In genomic region chr8:106258169-106258568, GRCm38 (mm10) we compare ENCODE assay signal across 11 mouse cellular contexts. TPM values are rescaled to one million over a fixed set of nuclear protein-coding genes. Genes with fewer than 3 reads are reported as not detected.
DNase-seq lines count a peak whose midpoint lies in the region; ATAC-seq and TF ChIP-seq lines count a peak whose summit lies in the region.
"Had no signal": no experiment of that assay in that cellular context is flagged by ENCODE, and none has a peak within 500 bp of the region (broad histone marks: within the 10 kb centered on the region; RNA-seq: fewer than 3 reads in every experiment).

No protein-coding gene starts in this region.

- ATAC-seq in heart, embryonic 12.5 days (ENCODE audit: insufficient number of reproducible peaks, low FRiP score): no peak
- ATAC-seq in stomach, postnatal 0 days (ENCODE audit: low FRiP score, low TSS enrichment): no peak

- no peak overlapping the region for H3K9ac ChIP-seq in heart, embryonic 12.5 days
- no peak overlapping the region for H3K9ac ChIP-seq in stomach, postnatal 0 days (ENCODE audit: low read length)
- H3K9ac ChIP-seq: limb, embryonic 12.5 days had no signal

- TF ChIP-seq POLR2A in spleen, adult 2 months (IDR thresholded peaks at IDR 0.05; ENCODE audit: low read depth, low read length): no peak

- no peak overlapping the region for H3K4me2 ChIP-seq in heart, embryonic 12.5 days
- H3K4me2 ChIP-seq in stomach, postnatal 0 days (replicated peaks; ENCODE audit: low read depth): no peak overlapping the region
- H3K4me2 ChIP-seq: limb, embryonic 12.5 days had no signal

- peaks cover 35% of the 10 kb centered on the region for H3K4me1 ChIP-seq in heart, embryonic 12.5 days (replicated peaks)
- no peaks in the 10 kb centered on the region for H3K4me1 ChIP-seq in spleen, adult 2 months (ENCODE audit: control insufficient read depth, insufficient read depth, insufficient read length)
- no peaks in the 10 kb centered on the region for H3K4me1 ChIP-seq in stomach, postnatal 0 days (replicated peaks; ENCODE audit: control insufficient read depth, insufficient read depth)
- H3K4me1 ChIP-seq: limb, embryonic 12.5 days had no signal

- no peaks in the 10 kb centered on the region for H3K27me3 ChIP-seq in heart, embryonic 12.5 days (replicated peaks)
- H3K27me3 ChIP-seq in spleen, adult 2 months (ENCODE audit: control insufficient read depth, insufficient read depth, low read length): no peaks in the 10 kb centered on the region
- no peaks in the 10 kb centered on the region for H3K27me3 ChIP-seq in stomach, postnatal 0 days (ENCODE audit: control insufficient read depth, insufficient read depth, low read length)
- H3K27me3 ChIP-seq: limb, embryonic 12.5 days had no signal

- H3K27ac ChIP-seq in heart, embryonic 12.5 days (ENCODE audit: poor library complexity, severe bottlenecking): no peak overlapping the region
- H3K27ac ChIP-seq in spleen, adult 2 months (ENCODE audit: insufficient read depth, low read length): no peak overlapping the region
- no peak overlapping the region for H3K27ac ChIP-seq in stomach, postnatal 0 days (replicated peaks)
- H3K27ac ChIP-seq: hindbrain, embryonic 10.5 days; limb, embryonic 12.5 days had no signal

- 21% methylated on average over 1 of the region's 1 CpGs for WGBS in heart, embryonic 12.5 days
- 76% methylated on average over 1 of the region's 1 CpGs for WGBS in spleen, adult 2 months
- WGBS in stomach, postnatal 0 days: 47% methylated on average over 1 of the region's 1 CpGs

- peaks cover 15% of the 10 kb centered on the region for H3K36me3 ChIP-seq in heart, embryonic 12.5 days
- H3K36me3 ChIP-seq in spleen, adult 2 months (ENCODE audit: control insufficient read depth, insufficient read depth, low read length): peaks cover 3% of the 10 kb centered on the region; the same call in 1 of the 2 replicates
- H3K36me3 ChIP-seq in stomach, postnatal 0 days (ENCODE audit: control insufficient read depth, insufficient read depth, low read length): peaks cover 2% of the 10 kb centered on the region; the same call in 1 of the 2 replicates

- TF ChIP-seq CTCF in spleen, adult 2 months (IDR thresholded peaks at IDR 0.05; ENCODE audit: extremely low read depth, insufficient read depth, insufficient read length, insufficient replicate concordance): peak; percentile 35; the same call in 1 of the 2 replicates
- peak; percentile 66 for TF ChIP-seq CTCF in stomach, postnatal 0 days (IDR thresholded peaks at IDR 0.05; ENCODE audit: low read depth)

- H3K9me3 ChIP-seq in heart, embryonic 12.5 days (replicated peaks): no peaks in the 10 kb centered on the region
- no peaks in the 10 kb centered on the region for H3K9me3 ChIP-seq in stomach, postnatal 0 days (ENCODE audit: control insufficient read depth, low read length)
- H3K9me3 ChIP-seq: hindbrain, embryonic 10.5 days; limb, embryonic 12.5 days had no signal

- intact Hi-C loops in left cerebral cortex, postnatal 14 days (cut with DNase I): loop anchor here (5.0 kb wide), 1 partner anchor 144 kb away; no protein-coding TSS in a partner anchor

- peak; percentile 86 for DNase-seq in heart, adult 11 months
- peak; percentile 3 to 21 for DNase-seq in spleen, adult 2 months (ENCODE audit: low read depth in 1 of 2, low spot score in 2 of 2)
- DNase-seq in spleen, postnatal 4 days (ENCODE audit: low spot score in 2 of 2): no peak
- peak; percentile 60 for DNase-seq in ZHBTc4 (ENCODE audit: low read depth, low spot score)
- DNase-seq in stomach, postnatal 0 days (ENCODE audit: low spot score): peak; percentile 63
- DNase-seq in left cerebral cortex, postnatal 14 days (ENCODE audit: low spot score in 2 of 2): no peak
- DNase-seq in right cerebral cortex, adult 18-20 months: no peak
- DNase-seq: right cerebral cortex, postnatal 4 days had no signal

- TF ChIP-seq EP300 in stomach, postnatal 0 days (optimal IDR thresholded peaks at IDR 0.05): no peak

- H3K4me3 ChIP-seq in heart, embryonic 12.5 days: no peak overlapping the region
- H3K4me3 ChIP-seq in spleen, adult 2 months (ENCODE audit: extremely low read depth, insufficient read depth, insufficient read length): no peak overlapping the region
- no peak overlapping the region for H3K4me3 ChIP-seq in stomach, postnatal 0 days (ENCODE audit: low read depth, low read length)
- H3K4me3 ChIP-seq: hindbrain, embryonic 10.5 days; limb, embryonic 12.5 days had no signal

RNA-seq across cellular contexts. Expression of gene Prmt7, which starts 47.4 kb away (rescaled TPM):
- polyA plus RNA-seq in heart, embryonic 12.5 days (2016; fragmentation: Nextera tagmentation; extraction: Ambion mirVana): 35.5 and 38.2 TPM in 2 replicates
- polyA plus RNA-seq in spleen, adult 2 months (2012; rRNA removed): 24.0 and 25.2 TPM in 2 replicates
- polyA plus RNA-seq in stomach, postnatal 0 days (2015; fragmentation: Nextera tagmentation; extraction: Ambion mirVana): 21.9 and 22.1 TPM in 2 replicates
- 10 to 100 TPM; 37.1 to 37.8 TPM for total RNA-seq in left cerebral cortex, postnatal 14 days (2021)

RNA-seq across cellular contexts. Expression of gene Slc7a6os, which starts 47.4 kb away (rescaled TPM):
- polyA plus RNA-seq in heart, embryonic 12.5 days (2016; fragmentation: Nextera tagmentation; extraction: Ambion mirVana): 22.6 and 22.9 TPM in 2 replicates
- 18.8 and 22.2 TPM in 2 replicates for polyA plus RNA-seq in spleen, adult 2 months (2012; rRNA removed)
- polyA plus RNA-seq in stomach, postnatal 0 days (2015; fragmentation: Nextera tagmentation; extraction: Ambion mirVana): 18.6 and 18.8 TPM in 2 replicates
- 10 to 100 TPM; 26.8 to 28.3 TPM for total RNA-seq in left cerebral cortex, postnatal 14 days (2021)

Comparison
In these comparisons a context has a peak if more than half of its experiments do, and no peak if none do; other contexts are left out.
1. DNase-seq: peak in heart, adult 11 months (single experiment), spleen, adult 2 months (2 of 2), ZHBTc4 (single experiment) and stomach, postnatal 0 days (single experiment); none in spleen, postnatal 4 days (0 of 2), left cerebral cortex, postnatal 14 days (0 of 2) and right cerebral cortex, adult 18-20 months (single experiment).